Mouse (Mus musculus) adrenal gland, adult (tissue): ENCODE measurements around the gene Pou2f1.

Source experiments
- DNase-seq, 2 experiments: peaks; one replicate each; pipeline ENCODE4 v3.0.0; 2022 to 2023; ENCODE audit warnings: low spot score in 1 of 2; ENCODE audit not compliant: inconsistent age in 2 of 2

Gene Pou2f1

GRCm38 (mm10) chr1:165882146-165882900, 120.2 kb downstream of the Pou2f1 start:
- DNase-seq: no peak

GRCm38 (mm10) chr1:165878751-165879150, 123.7 kb downstream of the Pou2f1 start:
- no peak for DNase-seq

- no peak for DNase-seq
Measured at GRCm38 (mm10) chr1:165875520-165876284, 126.8 kb downstream of the Pou2f1 start.

GRCm38 (mm10) chr1:165874645-165875044, 127.8 kb downstream of the Pou2f1 start:
- no peak for DNase-seq

GRCm38 (mm10) chr1:165868659-165869058, 133.8 kb downstream of the Pou2f1 start:
- DNase-seq: no peak

GRCm38 (mm10) chr1:165866630-165867280, 135.7 kb downstream of the Pou2f1 start:
- DNase-seq: no peak

- DNase-seq: no peak
Measured at GRCm38 (mm10) chr1:165864864-165865795, 137.3 kb downstream of the Pou2f1 start.

GRCm38 (mm10) chr1:165862059-165862458, 140.4 kb downstream of the Pou2f1 start:
- DNase-seq: no peak

- DNase-seq: no peak
Measured at GRCm38 (mm10) chr1:165861235-165861609, 141.3 kb downstream of the Pou2f1 start.

GRCm38 (mm10) chr1:165860373-165861234, 141.9 kb downstream of the Pou2f1 start:
- DNase-seq: no peak

- no peak for DNase-seq
Measured at GRCm38 (mm10) chr1:165858356-165858755, 144.1 kb downstream of the Pou2f1 start.

GRCm38 (mm10) chr1:165857279-165857678, 145.2 kb downstream of the Pou2f1 start:
- DNase-seq: no peak

- DNase-seq: no peak
Measured at GRCm38 (mm10) chr1:165855759-165856545, 146.5 kb downstream of the Pou2f1 start.

- peak; percentile 55 to 83 for DNase-seq
Measured at GRCm38 (mm10) chr1:165853729-165854420, 148.6 kb downstream of the Pou2f1 start.

- DNase-seq: no peak
Measured at GRCm38 (mm10) chr1:165853131-165853721, 149.3 kb downstream of the Pou2f1 start.

- DNase-seq: no peak
Measured at GRCm38 (mm10) chr1:165852131-165852530, 150.3 kb downstream of the Pou2f1 start.

GRCm38 (mm10) chr1:165849458-165850445, 152.7 kb downstream of the Pou2f1 start:
- peak in 1 of 2 experiments; percentile 53 for DNase-seq
